In genomic region chr2:137408294-137408693, GRCm38 (mm10) we compare ENCODE assay signal across 23 mouse cellular contexts.
"Had no signal": no experiment of that assay in that cellular context is flagged by ENCODE, and none has a peak within 500 bp of the region (broad histone marks: within the 10 kb centered on the region; RNA-seq: fewer than 3 reads in every experiment).

No protein-coding gene starts in this region.

- H3K4me2 ChIP-seq: heart, embryonic 11.5 days; heart, embryonic 13.5 days; heart, embryonic 15.5 days; hindbrain, embryonic 13.5 days; hindbrain, embryonic 15.5 days; limb, embryonic 13.5 days; limb, embryonic 15.5 days; liver, embryonic 12.5 days had no signal

- H3K36me3 ChIP-seq: heart, embryonic 13.5 days; heart, embryonic 15.5 days; hindbrain, embryonic 13.5 days; hindbrain, embryonic 15.5 days; limb, embryonic 13.5 days; limb, embryonic 15.5 days; liver, embryonic 12.5 days had no signal

- ATAC-seq: forebrain, postnatal 0 days; hindbrain, postnatal 0 days; intestine, embryonic 16.5 days; liver, embryonic 12.5 days had no signal

- H3K9me3 ChIP-seq: heart, embryonic 13.5 days; heart, embryonic 15.5 days; hindbrain, embryonic 13.5 days; hindbrain, embryonic 15.5 days; limb, embryonic 13.5 days; limb, embryonic 15.5 days; liver, embryonic 12.5 days had no signal

- H3K27me3 ChIP-seq: heart, embryonic 13.5 days; heart, embryonic 15.5 days; hindbrain, embryonic 13.5 days; hindbrain, embryonic 15.5 days; limb, embryonic 13.5 days; limb, embryonic 15.5 days; liver, embryonic 12.5 days had no signal

- H3K9ac ChIP-seq: forebrain, postnatal 0 days; heart, embryonic 13.5 days; heart, embryonic 15.5 days; hindbrain, embryonic 13.5 days; hindbrain, embryonic 15.5 days; limb, embryonic 13.5 days; limb, embryonic 15.5 days; liver, embryonic 12.5 days; liver, embryonic 14.5 days had no signal

- H3K27ac ChIP-seq: heart, adult 2 months; heart, embryonic 13.5 days; heart, embryonic 15.5 days; hindbrain, embryonic 13.5 days; hindbrain, embryonic 15.5 days; hindbrain, postnatal 0 days; kidney, postnatal 0 days; limb, embryonic 13.5 days; limb, embryonic 15.5 days; liver, embryonic 12.5 days; liver, embryonic 14.5 days had no signal

- H3K4me3 ChIP-seq: heart, adult 2 months; heart, embryonic 13.5 days; heart, embryonic 15.5 days; hindbrain, embryonic 13.5 days; hindbrain, embryonic 15.5 days; limb, embryonic 13.5 days; limb, embryonic 15.5 days; liver, embryonic 12.5 days had no signal

- H3K4me1 ChIP-seq: hindbrain, embryonic 13.5 days; hindbrain, embryonic 15.5 days; limb, embryonic 13.5 days; limb, embryonic 15.5 days; liver, embryonic 12.5 days had no signal

- DNase-seq: forebrain, postnatal 0 days; gastrocnemius, postnatal 14 days; gastrocnemius, postnatal 36 days; heart, adult 11 months; heart, adult 2 months; heart, postnatal 14 days; heart, postnatal 36 days; layer of hippocampus, adult 9-11 months; layer of hippocampus, postnatal 36 days; left cerebral cortex, postnatal 4 days; lung, adult 18-20 months had no signal
